Mouse (Mus musculus) stomach, embryonic 15.5 days (tissue): ENCODE results near the gene Olfr56. TPM values are rescaled to one million over a fixed set of nuclear protein-coding genes. Genes with fewer than 3 reads are reported as not detected.
"Not testable (repeated sequence)": the region's sequence is repeated elsewhere in the genome, so short reads cannot be mapped to it uniquely, and the experiment has no call there.

Source experiments
- ATAC-seq: fragments of 200-750 bp; cut with Nextera tagmentation; 2 replicates; pipeline ENCODE4 v1.8.0; 2017; ENCODE audit warnings: low read depth, moderate number of reproducible peaks, moderate TSS enrichment; ENCODE audit not compliant: insufficient read depth, low FRiP score
- H3K27ac ChIP-seq: fragments of 300-500 bp; sonication (generic); 2 replicates; pipeline ENCODE4 v1.5.1; 2015; ENCODE audit warnings: mild to moderate bottlenecking, inconsistent platforms
- H3K27me3 ChIP-seq: fragments of 300-500 bp; sonication (generic); replicated peaks from 2 replicates; pipeline ENCODE4 v1.6.1; 2015; ENCODE audit warnings: inconsistent platforms
- H3K36me3 ChIP-seq: fragments of 300-500 bp; sonication (generic); 2 replicates; pipeline ENCODE4 v1.6.1; 2015; ENCODE audit warnings: inconsistent platforms
- H3K4me1 ChIP-seq: fragments of 300-500 bp; sonication (generic); 2 replicates; pipeline ENCODE4 v1.6.1; 2015; ENCODE audit warnings: inconsistent platforms
- H3K4me2 ChIP-seq: fragments of 300-500 bp; sonication (generic); 2 replicates; pipeline ENCODE4 v1.6.1; 2015; ENCODE audit warnings: mild to moderate bottlenecking, inconsistent platforms
- H3K4me3 ChIP-seq: fragments of 300-500 bp; sonication (generic); replicated peaks from 2 replicates; pipeline ENCODE4 v1.5.1; 2015; ENCODE audit warnings: inconsistent platforms
- H3K9ac ChIP-seq: fragments of 300-500 bp; sonication (generic); 2 replicates; pipeline ENCODE4 v1.6.1; 2015; ENCODE audit warnings: inconsistent platforms
- H3K9me3 ChIP-seq: fragments of 300-500 bp; sonication (generic); 2 replicates; pipeline ENCODE4 v1.6.1; 2016; ENCODE audit warnings: inconsistent platforms
- WGBS: fragments of 180-500 bp; shearing (Covaris S2); methylation state at CpG from one replicate; pipeline ENCODE4 v1.1.7; 2015; 5-methylcytosine and 5-hydroxymethylcytosine counted together
- polyA plus RNA-seq: library from polyadenylated mRNA; unstranded; fragments of >200 nt; fragmentation: Nextera tagmentation; extraction: Ambion mirVana; gene quantifications from 2 replicates; pipeline ENCODE4 v1.2.1, GENCODE M21; 2015

Olfr56 gene
- polyA plus RNA-seq, 1 experiment from 2014 or later = not detected

DNA sequence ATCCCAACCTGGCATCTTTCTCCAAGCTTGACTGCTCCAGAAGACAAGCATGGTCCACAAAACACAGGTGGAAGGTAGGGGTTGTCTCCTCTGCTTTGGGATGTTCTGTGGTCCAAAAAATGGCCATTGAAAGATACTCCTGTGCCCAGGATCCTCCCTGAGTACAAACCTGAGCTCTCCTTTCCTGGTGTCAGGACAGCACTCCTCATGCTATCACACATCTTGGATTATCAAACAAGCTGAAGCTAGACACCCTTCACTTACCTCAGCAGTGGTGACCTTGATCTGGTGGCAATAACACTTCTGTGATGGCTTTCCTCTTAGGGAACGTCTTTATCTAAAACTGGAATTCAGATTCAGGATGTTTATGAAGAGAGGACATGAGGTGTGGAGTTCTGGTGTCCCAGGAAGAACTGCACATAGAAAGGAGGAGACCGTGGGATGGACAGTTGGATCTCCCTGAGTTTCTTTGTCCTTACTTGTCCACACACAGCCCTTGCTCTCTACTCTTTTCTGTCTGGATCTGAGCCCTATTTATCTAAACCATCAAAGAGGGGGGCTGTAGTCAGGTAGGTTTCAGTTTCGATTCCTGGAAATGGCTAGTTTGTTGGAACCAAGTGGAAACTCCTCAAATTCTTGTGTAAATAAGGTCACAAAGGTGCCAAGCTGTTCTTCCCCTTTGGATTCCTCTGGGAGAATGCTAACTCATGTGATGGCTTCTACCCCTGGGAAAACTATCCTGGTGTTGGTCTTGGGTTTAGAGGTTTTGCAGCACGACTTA, 13.2 kb downstream of the Olfr56 start, which contains the start of gene Gm12185:
Gm12185 (minus strand) TSS at position 487 of the 781 bp plus-strand sequence.
- not testable (repeated sequence) for H3K36me3 ChIP-seq, H3K9ac ChIP-seq, H3K4me1 ChIP-seq, H3K4me3 ChIP-seq, H3K9me3 ChIP-seq, H3K27me3 ChIP-seq, H3K4me2 ChIP-seq, ATAC-seq, H3K27ac ChIP-seq
- WGBS = 47% methylated on average over 4 of the region's 4 CpGs

DNA sequence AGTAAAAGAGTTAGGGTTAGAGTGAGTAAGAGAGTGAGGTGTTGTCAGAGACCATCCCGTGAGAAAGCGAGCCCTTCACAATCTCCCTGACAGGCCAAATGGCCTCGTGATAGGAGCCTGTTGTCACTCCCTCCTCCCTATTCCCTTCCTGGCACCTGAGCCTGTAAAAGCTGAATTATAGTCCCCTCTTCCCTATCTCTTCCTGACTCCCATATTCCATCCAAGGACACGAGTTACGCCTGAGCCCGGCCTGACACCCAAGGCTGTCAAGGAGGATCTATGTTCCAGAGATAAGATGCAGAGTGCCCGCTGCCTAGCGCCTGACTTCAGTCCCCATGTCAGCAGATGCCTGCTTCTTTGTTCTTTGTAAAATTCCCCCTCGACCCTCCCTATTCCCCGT, 14.6 kb downstream of the Olfr56 start:
- not testable (repeated sequence) for H3K27ac ChIP-seq, H3K27me3 ChIP-seq, H3K9ac ChIP-seq, H3K4me3 ChIP-seq, H3K9me3 ChIP-seq, H3K36me3 ChIP-seq, H3K4me2 ChIP-seq, ATAC-seq, H3K4me1 ChIP-seq
- WGBS = 38% methylated on average over 10 of the region's 10 CpGs

DNA sequence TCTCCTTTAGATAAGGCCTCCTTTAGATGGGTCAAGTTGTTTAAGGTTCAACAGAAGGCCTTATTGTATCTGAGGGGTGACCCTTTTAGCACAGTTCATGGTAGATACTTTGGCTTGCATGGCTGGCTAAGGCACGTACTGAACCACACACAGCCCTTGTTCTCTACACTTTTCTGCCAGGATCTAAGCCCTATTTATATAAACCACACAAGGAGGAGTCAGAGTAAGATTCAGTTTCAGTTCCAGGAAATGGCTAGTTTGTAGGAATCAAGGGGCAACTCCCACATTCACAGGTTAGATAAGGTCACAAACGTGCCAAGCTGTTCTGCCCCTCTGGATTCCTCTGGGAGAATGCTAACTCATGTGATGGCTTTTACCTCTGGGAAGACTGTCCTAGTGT, 15.3 kb downstream of the Olfr56 start, which contains the start of gene Tgtp1:
Tgtp1 (minus strand) TSS at position 155 of the 400 bp plus-strand sequence.
- WGBS = 25% methylated on average over 2 of the region's 2 CpGs

DNA sequence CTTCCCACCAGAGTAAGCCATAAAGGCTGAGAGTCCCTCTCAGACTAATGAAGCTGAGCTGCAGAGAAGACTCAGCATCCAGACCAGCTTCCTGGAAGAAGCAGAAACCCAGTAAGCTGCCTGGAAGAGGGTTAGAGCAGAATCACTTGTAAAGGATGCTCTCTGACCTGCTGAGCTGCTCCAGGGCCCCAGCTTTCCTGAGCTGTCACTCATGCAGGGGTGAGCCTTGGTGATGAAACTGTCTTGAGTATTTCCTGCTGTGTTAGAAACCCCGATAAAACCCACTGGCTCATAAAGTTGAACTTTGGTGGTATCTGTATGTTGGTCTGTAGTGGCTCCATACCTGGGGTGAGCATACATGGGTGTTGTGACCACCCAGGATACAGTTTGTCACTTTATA, 21.7 kb downstream of the Olfr56 start:
- WGBS = 60% methylated on average over 1 of the region's 1 CpGs
- not testable (repeated sequence) for H3K27ac ChIP-seq, H3K4me1 ChIP-seq, H3K9me3 ChIP-seq, ATAC-seq, H3K27me3 ChIP-seq, H3K4me2 ChIP-seq, H3K4me3 ChIP-seq, H3K9ac ChIP-seq, H3K36me3 ChIP-seq

More for the DNA sequence above, 15.3 kb downstream of the Olfr56 start, which contains the start of gene Tgtp1:
- H3K4me3 ChIP-seq, H3K9me3 ChIP-seq, H3K4me2 ChIP-seq, H3K27me3 ChIP-seq, H3K27ac ChIP-seq, H3K36me3 ChIP-seq, H3K4me1 ChIP-seq, H3K9ac ChIP-seq, ATAC-seq: not testable (repeated sequence)

DNA sequence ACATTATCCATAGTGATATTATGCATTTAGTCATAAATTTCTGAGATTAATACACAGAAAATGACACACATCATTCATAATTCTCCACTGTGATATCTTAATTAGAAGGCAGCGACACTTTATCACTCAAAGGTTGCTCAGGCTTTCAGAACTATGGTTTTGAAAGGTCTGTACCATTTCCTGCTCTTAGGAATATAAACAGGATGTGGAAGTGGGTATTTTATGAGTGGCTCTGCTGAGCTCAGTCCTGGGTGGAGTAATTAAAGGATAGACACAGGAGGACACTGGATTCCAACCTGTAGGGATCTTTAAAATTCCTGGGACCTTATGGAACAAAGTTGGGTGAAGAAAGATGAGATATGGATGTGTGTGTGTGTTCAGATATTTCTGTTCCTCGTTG, 27.6 kb downstream of the Olfr56 start:
- not testable (repeated sequence) for H3K27me3 ChIP-seq, H3K4me1 ChIP-seq, ATAC-seq, H3K9me3 ChIP-seq, H3K27ac ChIP-seq, H3K9ac ChIP-seq, H3K36me3 ChIP-seq, H3K4me2 ChIP-seq, H3K4me3 ChIP-seq
- 56% methylated on average over 2 of the region's 2 CpGs for WGBS

DNA sequence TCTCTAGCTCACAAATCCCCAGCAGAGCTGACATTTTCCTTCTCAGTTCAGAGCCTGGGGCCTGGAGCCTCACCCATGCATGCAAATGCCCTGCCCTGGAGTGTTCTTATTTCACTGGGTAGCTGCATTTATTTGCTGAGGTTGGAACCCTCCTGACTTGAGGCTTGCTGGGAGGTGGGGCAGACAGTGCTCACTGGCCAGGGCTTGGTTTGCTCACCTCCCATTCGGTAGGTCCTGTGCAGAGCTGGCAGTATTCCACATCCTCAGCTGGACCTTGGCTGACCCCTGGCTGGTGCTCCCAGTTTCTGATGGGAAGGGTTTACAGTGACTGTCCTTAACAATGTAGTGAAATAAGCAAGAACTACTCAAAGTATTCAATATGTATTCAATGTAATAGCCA, 28.1 kb downstream of the Olfr56 start:
- not testable (repeated sequence) for H3K4me1 ChIP-seq, H3K27me3 ChIP-seq, H3K36me3 ChIP-seq, H3K9me3 ChIP-seq, ATAC-seq, H3K4me2 ChIP-seq, H3K9ac ChIP-seq, H3K4me3 ChIP-seq, H3K27ac ChIP-seq
- WGBS = 20% methylated on average over 1 of the region's 1 CpGs

DNA sequence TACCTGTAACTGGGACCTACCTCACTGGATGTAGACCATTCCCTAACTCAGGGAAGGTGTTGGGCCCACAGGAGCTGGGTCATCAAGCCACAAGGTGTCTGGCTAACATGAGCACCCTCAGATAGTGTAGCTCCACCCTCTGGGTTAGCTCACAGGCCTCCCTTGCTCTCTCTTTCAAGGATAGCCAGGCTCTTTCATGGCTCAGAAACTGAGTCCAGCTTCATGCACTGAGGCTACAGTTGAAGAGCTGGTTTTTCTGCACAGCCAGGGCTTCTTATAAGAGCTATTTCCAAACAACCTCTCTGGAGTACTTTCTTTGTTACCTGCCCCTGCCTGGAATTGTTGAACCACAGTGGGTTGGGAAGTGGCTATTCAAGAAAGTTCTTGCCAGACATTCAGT, 33.4 kb downstream of the Olfr56 start:
- H3K36me3 ChIP-seq, ATAC-seq, H3K4me3 ChIP-seq, H3K4me1 ChIP-seq, H3K4me2 ChIP-seq, H3K27me3 ChIP-seq, H3K27ac ChIP-seq, H3K9me3 ChIP-seq, H3K9ac ChIP-seq: not testable (repeated sequence)

DNA sequence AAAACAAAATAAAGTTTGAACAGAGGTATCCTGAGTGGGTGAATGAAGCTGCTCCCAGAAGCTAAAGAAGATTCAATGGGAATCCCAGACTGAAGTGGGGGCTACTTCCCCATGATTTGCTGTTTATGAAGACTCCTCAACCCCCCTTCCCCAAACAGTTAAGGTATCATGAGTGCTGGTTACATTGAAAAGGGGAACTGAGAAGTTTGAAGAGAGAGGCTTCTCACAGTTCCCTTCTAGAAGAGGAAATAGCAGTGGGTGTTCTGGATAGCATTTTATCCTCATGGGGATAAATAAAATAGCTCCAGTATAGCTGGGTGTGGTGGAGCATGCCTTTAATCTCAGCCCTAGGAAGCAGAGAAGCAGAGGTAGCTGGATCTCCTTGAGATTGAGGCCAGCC, 71.4 kb downstream of the Olfr56 start:
- not testable (repeated sequence) for H3K27me3 ChIP-seq, H3K9me3 ChIP-seq, H3K4me3 ChIP-seq, H3K27ac ChIP-seq, H3K36me3 ChIP-seq, H3K9ac ChIP-seq, H3K4me2 ChIP-seq, H3K4me1 ChIP-seq, ATAC-seq

DNA sequence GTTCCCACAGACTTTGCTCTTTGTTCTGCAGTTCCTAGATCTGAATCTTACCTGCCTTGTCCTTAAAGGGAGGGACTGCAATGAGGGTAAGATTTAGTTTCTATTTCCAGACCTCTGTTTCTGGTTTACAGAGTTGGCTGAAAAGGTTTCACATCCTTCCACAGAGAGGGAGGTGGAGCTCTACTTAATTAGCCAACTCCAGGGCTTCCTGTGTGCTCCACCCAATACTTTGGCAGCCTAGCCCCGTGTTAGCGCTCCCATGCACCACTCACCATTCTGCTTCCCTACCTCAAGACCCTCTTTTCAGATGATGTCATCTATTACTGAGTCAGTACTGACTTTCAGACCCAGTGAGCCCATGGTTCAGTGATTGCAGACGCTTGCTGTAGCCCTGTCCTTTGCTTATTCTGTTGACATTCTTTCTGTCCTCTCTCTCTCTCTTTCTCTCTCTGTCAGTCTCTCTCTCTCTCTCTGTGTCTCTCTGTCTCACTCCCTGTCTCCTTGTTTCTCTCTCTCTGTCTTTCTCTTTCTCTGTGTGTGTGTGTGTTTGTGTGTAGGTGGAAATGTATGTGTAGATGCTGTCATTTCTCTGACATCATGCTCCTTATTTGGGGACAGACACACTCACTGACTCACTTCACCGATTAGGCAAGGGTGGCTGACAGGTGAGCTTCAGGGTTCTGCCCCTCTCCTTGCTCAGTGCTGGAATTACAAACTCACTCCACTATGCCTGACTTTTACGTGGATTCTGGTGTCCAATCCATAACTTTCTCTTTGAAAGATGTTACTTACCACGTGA, 72.6 kb downstream of the Olfr56 start, which contains the start of gene 9930111J21Rik2:
9930111J21Rik2 (minus strand) TSS at position 150 of the 799 bp plus-strand sequence.
- WGBS = 63% methylated on average over 1 of the region's 6 CpGs

DNA sequence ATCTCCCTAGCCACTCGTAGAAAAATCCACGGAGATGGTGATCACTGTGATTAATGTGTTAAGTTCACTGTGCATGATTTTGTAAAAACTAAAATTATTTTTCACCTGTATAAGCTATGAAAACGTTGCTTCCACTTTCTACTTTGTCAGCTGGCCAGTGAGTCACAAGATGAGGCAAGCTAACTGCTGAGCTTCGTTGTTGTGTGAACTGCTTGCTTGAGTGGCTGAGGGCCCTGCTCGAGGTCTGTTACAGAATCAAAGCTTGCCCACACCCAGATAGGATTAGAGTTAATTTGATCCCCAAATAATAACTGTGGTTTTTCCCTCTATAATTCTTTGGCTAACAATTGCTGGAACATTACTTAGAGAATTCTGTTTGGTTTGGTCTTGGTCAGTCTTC, 73.2 kb downstream of the Olfr56 start:
- H3K9ac ChIP-seq, H3K4me1 ChIP-seq, H3K36me3 ChIP-seq, H3K27ac ChIP-seq, H3K4me2 ChIP-seq, H3K27me3 ChIP-seq, H3K9me3 ChIP-seq, H3K4me3 ChIP-seq, ATAC-seq: not testable (repeated sequence)
- WGBS = no CpG with 5 or more reads among the region's 5 CpGs

More for the DNA sequence above, 72.6 kb downstream of the Olfr56 start, which contains the start of gene 9930111J21Rik2:
- not testable (repeated sequence) for H3K27me3 ChIP-seq, H3K4me3 ChIP-seq, H3K27ac ChIP-seq, H3K9me3 ChIP-seq, ATAC-seq, H3K9ac ChIP-seq, H3K36me3 ChIP-seq, H3K4me1 ChIP-seq, H3K4me2 ChIP-seq

DNA sequence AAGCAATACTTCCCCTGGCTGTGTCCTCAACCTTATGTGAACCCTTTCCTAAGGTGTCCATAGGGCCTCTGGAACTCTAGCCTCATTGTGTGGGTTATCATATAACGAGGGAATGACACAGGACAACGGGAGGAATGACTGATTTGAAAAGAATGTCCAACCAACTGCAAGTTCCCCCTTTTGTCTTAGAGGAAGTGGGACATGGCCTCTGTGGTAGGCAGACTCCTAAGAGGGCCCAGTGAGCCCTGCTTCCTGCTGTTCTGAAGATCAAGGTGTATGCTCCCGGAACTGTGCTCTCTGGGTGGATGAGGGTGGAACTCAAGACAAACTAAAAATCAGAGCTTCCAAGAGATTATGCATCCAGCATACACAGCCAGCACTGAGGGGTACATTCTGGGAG, 81.4 kb downstream of the Olfr56 start:
- H3K4me1 ChIP-seq, ATAC-seq, H3K9ac ChIP-seq, H3K9me3 ChIP-seq, H3K36me3 ChIP-seq, H3K27me3 ChIP-seq, H3K4me3 ChIP-seq, H3K4me2 ChIP-seq, H3K27ac ChIP-seq: not testable (repeated sequence)
- 64% methylated on average over 2 of the region's 3 CpGs for WGBS

DNA sequence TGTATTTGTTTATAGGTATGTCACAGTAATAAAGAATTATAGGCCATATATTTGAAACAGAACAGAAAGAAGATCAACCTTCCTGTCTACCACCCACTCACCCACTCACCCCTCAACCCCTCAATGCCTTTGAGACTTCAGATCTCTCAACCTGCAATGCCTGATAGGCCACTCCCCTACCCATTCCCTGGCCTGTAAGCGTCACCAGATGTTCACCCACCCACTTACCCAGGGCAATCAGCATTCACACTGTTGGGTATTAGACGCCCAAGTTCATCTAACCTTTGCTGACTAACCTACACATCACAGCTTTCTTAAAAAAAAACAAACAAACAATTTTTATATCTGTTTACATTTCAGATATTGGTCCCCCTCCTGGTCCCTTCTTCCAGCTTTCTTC, 83.2 kb downstream of the Olfr56 start:
- H3K36me3 ChIP-seq, H3K27me3 ChIP-seq, H3K27ac ChIP-seq, H3K9ac ChIP-seq, ATAC-seq, H3K9me3 ChIP-seq, H3K4me3 ChIP-seq, H3K4me2 ChIP-seq, H3K4me1 ChIP-seq: not testable (repeated sequence)
- 41% methylated on average over 2 of the region's 2 CpGs for WGBS
